Mouse (Mus musculus) T-cell, adult 2 months (primary cell): ENCODE results near the gene Arl8a.
"Not testable (repeated sequence)": the region's sequence is repeated elsewhere in the genome, so short reads cannot be mapped to it uniquely, and the experiment has no call there.

Experiments
- DNase-seq: peaks from one replicate; pipeline ENCODE4 v3.0.0; 2022; ENCODE audit warnings: low spot score

Gene Arl8a

DNA sequence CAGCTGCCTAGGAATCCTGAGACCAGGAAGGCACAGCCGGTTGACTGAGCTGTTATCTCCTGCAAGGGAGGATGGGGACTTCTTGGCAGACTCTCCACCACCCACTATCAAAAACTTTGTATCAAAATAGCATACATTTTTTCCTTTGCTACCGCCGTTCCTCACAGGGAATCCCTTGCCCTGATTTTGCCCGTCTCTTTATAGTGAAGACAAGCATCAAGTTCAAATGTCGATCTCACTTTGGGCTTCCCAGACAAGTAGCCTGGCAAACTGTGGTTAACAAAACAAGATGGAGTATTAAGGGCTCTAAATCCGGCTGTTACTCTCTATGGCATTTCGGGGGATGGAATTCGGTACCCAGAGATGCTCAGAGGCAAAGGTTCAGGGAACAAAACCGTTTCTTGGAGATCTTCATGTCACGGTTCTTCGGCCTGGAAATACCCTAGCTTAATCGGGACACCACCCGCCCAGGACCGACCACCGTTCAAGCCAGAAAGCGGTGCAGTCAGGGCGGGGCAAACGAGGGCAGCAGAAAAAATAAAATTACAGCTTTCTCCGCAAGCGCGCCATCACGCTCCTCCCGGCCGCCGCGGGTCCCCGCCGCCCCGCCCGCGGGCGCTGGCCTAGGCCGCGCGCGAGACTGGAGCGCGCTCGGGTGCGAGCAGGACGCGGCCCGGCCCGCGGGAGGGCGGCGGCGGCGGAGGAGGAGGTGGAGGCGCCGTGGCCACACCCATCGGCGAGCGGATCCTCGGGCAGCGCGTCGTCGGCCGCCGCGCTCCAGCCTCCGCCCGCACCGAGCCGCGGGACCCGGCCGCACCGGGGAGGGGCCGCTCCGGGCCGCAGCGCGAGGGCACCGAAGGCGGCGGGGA, at the start of gene Arl8a:
TSS of gene Arl8a (plus strand) at position 748 of the 869 bp plus-strand sequence.
- peak; percentile 77 for DNase-seq

DNA sequence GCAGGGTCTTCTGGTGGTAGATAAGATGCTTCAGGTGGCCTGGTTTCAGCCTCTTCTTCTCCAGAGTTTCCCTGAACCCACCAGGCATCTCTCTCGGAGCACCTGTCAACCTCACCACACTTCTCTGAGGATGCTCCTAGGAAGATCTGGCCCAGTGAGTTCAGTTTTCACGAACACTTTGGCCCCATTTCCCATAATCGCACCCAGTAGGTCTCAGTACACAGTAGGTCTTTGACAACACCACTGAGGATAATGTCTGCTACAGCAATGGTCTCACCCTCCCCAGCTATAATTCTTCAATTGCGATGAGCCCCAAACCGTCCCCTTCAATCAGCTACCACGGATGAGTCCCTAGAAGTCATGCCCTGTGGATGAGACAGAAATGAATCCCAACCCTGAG, 49.2 kb upstream of the Arl8a start:
- no peak for DNase-seq

DNA sequence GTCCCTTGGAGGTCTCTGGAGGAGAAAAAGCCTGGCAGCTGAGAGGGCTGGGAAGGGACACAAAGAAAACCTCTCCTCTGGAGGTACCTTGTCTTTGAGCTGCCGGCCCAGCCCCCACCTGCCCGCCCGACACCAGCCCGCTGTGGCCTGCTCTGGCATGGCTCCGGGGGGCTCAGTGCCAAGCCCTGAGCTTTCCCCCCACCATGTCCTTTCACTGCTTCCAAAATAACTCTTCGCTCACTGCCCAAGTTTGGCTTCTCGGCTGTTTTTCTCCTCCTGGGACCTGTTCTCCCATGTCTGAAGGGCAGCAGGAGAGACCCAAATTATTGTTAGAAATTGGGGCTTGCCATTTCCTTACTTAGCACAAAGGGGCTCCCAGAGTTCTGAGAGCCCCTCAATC, 48.2 kb upstream of the Arl8a start:
- DNase-seq, result no peak

DNA sequence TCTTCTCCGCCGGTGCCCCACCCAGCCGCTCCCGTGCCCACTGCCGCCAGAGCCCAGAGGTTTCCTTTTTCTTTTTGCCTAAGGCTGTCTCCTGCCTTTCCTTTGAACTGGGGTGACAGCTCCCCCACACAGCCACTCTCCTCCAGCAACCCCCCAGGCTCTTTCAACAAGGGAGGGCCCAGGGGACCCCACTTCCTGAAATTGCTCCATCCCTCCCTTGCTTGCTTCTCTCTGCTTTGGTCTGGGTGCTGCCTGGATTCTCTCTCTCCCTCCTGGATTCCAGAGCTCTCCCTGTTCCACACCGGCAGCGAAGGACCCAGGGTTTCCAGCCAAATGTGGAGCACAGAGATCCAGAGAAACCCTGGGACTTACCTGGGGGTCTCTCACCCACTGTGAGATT, 46.2 kb upstream of the Arl8a start:
- no peak for DNase-seq

DNA sequence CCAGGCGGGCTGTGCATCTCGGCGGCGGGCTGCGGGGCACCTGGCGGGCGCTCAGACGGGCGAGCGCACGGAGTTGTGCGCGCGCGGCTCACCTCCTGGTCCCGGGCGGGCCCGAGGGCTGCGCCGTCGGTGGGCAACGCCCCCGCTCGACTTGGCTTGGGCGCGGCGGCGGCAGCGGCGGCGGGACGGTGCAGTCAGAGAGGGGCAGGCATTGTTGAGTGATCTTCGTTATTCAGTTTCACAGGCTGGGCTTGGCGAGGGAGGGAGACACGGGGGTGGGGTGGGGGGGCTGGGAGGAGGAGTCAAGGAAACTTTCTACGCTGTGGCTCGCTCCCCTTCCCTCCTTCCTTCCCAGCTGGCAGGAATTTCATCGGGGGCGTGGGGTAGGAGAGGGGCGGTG, 41.5 kb upstream of the Arl8a start, which contains the start of gene Lgr6:
TSS of gene Lgr6 (minus strand) at position 153 of the 400 bp plus-strand sequence.
- DNase-seq, result peak; percentile 44

DNA sequence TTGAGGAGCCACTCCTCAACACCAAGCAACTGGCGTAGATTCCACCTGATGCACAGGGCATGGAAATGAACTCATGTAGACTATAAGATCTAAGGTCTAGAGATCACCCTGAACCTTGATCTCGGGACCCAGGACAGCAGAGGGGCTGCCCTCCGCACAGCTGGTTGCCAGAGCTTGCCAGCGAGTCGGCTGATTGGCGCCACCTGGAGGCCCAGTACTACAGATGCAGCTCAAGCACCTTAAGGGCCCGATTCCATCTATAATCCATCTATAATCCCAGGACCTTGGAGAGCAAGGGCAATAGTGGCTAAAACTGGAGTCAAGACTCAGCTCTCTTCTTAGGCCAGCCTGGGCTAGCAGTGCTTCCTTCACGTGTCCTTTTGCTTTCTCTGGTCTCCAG, 40.7 kb upstream of the Arl8a start:
- DNase-seq, result peak; percentile 69

DNA sequence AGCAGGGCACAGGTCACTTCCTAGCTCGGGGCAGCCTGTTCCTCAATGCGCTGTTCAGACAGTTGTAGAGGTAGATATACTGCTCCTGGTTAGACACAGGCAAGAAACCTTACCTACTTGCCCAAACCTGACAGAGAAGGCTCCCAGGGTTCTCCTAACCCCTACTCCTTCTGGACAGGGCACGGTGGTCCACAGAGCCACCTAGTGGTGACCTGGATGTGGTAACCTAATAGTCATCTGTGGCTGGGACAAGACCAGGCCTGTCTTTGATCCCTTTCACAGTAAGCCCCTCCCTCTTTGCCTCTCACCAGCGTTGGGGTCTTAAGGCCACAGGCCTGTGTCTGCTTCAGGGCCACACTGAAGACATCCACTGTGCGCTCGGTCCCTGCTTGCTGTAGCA, 38.0 kb upstream of the Arl8a start:
- no peak for DNase-seq

DNA sequence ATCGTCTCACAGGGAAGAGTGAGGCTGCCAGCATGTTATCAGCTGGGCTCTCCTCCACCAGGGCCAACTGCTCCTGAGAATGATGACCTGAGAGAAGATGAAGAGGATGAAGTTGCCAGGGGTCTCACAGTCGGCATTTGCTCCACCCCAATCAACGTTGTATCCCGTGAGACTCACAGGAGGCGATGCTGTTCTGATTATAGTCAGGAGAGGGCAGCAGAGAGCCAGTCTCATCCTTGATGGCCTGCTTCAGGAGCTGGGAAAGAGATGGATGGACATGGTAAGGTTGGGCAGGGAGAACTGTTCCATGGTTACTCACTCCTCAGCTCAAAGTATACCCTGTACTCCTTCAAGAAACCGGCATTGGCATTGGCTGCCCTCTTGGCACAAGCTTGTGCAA, 36.5 kb upstream of the Arl8a start:
- peak; percentile 39 for DNase-seq

DNA sequence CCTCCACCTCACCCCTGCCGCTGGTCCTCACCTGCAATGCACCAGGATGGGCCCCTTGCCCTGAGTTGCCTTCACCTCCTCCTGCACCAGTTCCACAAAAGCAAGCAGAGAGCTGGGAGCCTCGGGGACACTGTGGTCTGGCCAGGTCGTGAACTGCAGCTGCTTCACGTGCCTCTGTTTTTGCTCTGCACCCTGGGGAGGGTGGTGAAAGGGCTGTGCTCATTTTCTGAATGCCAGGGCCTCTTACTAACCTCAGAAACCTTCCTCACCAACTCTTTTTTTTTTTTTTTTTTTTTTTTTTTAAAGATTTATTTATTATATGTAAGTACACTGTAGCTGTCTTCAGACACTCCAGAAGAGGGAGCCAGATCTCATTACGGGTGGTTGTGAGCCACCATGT, 35.4 kb upstream of the Arl8a start:
- DNase-seq, result not testable (repeated sequence)

DNA sequence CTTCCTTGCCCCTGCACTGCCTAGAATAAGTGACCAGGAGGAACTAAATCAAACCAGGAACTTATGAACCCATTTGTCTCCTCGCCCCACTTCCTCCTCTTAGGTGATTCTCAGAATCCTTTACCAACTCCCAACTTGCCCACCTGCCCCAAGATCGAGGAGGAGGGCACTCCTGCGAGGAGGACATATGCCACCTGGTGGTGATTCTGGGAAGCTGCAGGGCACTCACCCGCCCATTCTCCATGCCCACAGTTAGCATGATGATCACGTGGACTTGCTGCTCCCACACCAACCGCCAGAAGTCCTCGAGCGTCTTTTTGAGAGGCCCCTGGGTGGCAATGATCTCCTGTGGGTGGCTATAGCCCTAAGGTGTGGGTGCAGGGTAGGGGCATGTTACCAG, 34.0 kb upstream of the Arl8a start:
- DNase-seq, result peak; percentile 68

DNA sequence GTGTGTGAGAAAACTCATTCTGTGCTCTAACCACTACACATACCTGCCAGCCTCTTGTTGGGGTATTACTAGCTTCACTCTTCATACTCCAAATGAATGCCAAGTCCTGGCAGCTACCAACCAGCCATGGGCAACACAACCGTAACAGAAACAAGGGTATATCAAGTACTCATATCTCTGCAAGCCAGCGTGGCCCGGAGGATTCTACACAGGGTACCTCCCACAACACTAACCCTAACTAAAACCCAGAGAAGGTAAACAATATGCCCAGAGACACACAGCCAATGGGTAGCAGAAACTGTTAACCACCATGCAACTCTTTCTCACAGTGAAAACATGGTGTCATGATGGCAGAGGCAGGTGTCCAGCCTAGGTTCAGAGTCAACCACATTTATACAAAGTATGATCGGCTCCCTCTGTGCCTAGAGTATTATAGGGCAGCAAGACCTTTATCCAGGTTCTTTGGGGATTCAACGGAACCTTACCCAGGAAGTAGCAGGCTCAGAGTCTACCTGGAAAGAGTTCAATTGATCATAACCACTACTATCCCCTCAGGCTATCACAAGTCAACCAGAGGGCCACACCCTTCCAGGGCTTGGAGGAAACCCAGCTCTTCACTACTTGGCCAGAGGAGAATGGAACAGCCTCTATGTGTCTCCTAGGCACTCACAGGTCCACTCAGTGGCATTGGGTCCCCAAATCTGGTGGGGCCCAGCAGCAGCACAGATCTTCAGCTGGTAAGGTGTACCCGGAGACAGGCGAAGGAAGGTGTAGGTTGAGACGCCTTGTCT, 21.9 kb upstream of the Arl8a start:
- no peak for DNase-seq

DNA sequence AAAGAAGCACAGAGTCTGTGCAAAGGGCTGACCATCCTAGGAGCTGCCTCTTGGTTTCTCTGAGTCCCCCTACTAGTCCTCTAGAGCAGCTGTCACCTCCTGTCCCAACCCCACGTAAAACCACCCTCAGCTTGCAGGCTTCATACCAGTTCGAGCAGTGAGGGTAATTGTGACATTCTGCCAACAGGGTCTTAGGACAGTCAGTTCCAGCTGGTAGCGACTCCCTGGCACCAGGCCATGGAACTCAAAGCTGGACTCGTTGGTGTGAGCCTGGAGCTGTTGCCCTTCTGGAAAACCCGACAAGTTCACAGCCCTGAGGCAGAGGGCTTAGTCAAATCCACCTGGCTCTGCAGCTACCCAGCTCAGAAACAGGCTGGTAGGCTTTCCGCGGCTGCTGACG, 20.6 kb upstream of the Arl8a start:
- no peak for DNase-seq

DNA sequence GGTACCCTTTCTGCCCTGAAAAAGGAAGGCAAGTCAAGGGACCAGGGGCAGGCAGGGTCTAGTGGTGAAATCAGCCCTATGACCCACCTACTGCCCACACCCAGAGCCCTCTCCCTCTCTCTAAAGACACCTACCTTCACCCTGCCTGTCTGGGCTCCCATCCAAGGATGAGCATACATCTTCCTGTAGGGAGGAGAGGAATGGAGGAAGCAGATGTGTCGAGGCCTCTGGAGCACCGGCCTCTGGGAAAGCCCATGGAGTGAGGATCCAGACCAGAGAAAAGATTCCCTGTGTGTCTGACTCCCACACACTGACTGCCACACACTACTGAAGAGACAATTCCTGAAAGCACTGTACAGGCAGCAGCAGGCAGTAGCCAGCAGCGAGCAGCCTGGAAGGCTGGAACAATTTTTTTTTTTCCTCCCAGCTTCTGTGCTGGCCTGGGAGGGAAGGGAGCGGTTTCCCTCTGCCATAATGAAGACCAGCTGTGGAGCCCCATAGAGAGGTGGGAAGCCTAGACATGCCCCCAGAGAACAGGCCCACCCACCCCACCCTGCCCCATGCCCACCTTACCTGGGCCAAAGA, 20.1 kb upstream of the Arl8a start:
- no peak for DNase-seq

DNA sequence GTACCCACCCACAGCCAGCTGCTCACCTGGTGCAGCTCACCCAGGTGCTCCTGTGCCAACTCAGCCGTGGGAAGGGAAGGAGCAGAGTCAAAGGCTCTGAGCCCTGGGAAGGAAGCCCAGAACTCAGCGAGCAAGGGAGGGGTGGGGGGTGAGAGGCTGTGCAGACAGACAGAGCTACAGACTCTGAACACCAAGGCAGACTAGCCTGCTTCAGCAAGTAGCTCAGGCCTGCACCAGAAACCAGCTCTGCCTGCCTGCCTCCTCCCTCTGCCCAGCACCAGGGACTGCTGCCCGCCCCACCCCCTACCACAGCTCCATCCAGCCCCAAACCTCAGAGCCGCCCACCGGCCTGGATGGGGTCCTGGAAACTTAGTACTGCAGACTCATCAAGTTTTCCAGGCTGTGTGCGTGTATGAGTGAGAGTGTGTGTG, 18.6 kb upstream of the Arl8a start:
- no peak for DNase-seq

DNA sequence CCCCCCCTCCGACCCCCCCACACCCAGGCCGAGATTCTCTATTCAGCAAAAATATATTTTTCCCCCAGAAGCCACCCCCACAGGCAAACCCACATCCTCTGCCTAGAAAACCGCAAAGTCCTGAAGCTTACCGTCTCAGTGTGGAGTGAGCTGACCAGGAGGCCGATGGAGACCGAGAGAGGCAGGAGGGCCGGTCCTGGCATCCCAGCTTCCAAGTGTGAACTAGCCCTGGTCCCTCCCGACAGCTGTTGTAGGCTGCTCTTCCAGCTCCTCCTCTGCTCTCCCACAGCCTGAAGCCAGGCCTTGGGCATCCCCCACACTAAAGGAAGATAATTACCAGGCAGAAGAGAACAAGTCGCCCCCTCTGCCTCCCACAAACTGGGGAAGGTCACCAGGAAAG, 17.6 kb upstream of the Arl8a start:
- DNase-seq, result no peak

DNA sequence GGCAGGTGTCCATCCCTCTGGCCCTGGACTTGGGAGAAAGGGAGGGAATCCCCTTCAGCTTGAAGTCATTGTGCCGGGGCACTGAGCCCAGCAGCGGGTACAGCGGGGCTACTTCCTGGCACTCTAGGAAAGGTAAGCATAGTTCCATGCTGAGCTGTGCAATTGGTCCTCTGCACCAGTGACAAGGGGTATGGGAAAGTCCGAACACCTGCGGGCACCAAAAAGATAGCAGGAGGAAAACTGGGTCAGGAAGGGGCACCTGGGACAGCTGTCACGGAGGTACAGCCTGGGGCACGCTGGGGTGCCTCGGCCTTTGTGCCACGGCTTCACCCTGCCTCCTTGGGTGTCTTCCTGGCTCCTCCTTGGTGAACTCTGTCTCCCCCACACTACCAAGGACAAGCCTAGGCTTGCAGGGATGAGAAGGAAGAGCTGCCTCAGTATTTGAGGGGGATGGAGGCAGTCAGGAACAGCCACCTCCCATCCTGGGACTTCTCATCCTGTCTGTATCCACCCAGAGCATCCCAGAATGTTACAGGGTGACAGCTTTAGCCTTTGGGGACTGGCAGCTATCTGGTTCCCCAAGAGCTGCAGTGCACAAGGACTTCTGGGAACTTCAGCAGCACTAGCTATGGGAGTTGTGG, 17.0 kb upstream of the Arl8a start:
- no peak for DNase-seq

DNA sequence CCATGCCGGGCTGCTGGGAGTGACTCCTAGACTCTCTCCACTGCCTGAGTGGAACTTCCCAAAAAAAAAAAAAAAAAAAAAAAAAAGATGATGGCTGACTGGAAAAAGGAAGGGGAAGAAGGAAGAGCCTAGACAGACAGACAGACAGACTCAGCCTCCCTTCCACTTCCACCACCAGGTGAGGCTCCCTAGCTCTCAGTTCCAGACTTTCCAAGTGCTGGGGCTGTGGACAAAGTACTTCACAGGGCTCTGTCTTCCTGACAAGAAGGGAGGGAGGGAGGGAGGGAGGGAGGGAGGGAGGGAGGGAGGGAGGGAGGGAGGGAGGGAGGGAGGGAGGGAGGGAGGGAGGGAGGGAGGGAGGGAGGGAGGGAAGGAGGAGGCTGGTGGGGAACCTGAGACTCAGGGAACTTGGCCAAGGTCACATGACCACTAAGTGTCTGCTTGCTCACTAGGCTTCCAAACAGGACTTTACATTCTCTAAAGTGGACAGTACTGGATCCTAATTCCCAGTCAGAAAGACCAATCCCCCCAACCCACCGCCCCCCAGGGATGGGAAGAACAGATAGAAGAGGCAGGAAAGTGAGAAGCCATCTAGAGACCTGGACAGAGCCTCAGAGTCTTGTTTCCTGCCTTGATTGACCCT, 16.1 kb upstream of the Arl8a start:
- no peak for DNase-seq

DNA sequence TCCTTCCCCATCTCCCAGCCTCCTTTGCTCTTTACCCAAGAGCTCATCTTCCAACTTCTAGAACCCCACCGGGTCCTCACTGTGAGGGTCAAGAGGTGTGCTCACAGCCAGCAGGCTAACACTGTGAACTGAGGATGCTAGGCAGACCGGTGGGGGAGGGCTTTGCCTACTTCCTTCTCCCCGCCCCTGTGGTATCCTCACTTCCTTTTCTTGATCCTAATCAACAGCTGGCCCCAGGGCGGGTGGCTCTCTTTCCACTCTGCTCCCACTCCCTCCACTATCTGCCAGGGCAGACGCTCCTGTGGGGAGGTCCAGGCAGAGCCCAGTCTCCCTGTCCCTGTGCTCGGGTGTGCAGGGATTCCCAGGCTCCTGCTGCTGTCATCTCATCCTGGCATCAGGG, 15.6 kb upstream of the Arl8a start:
- peak; percentile 56 for DNase-seq

DNA sequence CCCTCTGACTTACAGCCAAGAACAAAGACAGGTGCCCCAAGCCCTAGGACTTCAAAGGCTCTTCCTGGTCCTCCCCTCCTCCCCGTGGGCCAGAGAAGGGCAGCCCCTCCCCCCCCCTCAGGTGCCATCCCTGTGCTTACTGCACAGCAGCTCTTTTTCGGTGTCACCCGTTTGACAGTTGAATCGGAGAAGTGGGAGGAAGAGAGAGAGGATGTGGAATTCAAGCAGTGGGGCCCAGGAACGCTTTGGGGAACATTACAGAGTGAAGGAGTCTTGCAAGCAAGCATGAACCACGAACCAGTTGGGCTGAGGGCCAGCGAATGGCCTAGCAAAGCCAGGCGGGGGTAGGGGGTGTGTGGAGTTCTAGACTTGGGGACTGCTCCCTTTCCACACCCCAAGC, 15.1 kb upstream of the Arl8a start:
- no peak for DNase-seq

DNA sequence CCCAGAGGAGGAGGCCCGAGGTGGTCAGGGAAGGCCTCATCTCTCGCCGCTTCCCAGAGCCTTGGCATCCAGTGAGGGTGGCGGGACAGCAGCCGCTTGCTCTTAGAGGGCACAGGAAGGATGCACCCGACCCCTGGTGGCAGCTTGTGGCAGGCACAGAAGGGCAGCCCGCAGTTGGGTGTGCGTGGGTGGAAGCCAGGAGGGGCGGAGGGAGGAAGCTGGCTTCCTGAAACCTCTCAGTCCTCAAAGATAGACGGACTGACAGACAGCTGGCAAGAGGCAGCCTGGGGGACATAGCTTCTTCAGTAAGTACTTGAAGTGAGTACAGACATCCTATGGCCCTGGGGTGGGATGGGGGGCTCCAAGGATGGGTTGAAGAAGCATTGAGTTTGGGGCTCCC, 14.2 kb upstream of the Arl8a start, which contains the start of gene Ptpn7:
TSS of gene Ptpn7 (plus strand) at position 228 of the 400 bp plus-strand sequence.
- DNase-seq, result peak; percentile 92

DNA sequence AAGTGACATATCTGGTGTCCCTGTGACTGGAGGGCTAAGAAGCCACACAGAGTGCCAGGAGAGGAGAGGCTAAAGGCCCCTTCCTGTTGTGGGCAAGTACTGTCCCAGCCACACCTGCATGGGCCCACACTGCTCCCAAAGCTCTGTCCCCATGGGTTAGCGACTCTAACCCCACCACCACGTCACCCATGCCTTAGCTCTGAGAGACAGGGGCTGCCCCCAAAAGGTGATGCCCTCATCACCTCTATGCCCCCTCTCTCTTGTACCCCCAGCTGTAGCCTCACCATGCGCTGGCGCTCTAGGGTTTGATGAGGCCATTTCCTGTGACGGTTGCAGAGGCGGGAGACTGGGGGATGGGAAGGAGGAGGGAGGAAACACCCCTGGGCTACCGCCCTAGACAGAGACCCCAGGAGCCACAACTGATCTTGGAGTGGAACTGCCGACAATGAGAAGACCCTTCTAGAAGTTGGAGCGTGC, 13.7 kb upstream of the Arl8a start:
- DNase-seq, result peak; percentile 65
